Mouse (Mus musculus) liver, embryonic 16.5 days (tissue): ENCODE measurements around the gene C2cd5. TPM values are rescaled to one million over a fixed set of nuclear protein-coding genes. Genes with fewer than 3 reads are reported as not detected.

Experiments used
- ATAC-seq: fragments of 200-750 bp; cut with Nextera tagmentation; 2 replicates; pipeline ENCODE4 v1.8.0; 2017; ENCODE audit warnings: low read depth, mild to moderate bottlenecking, moderate number of reproducible peaks, moderate library complexity
- H3K27ac ChIP-seq: fragments of 300-500 bp; sonication (generic); 2 replicates; pipeline ENCODE4 v1.5.1; 2014; ENCODE audit warnings: mild to moderate bottlenecking, low read length
- H3K27me3 ChIP-seq: fragments of 300-500 bp; sonication (generic); 2 replicates; pipeline ENCODE4 v1.6.1; 2014; ENCODE audit warnings: low read depth, low read length, mixed read lengths; ENCODE audit not compliant: control insufficient read depth, insufficient read depth
- H3K36me3 ChIP-seq: fragments of 300-500 bp; sonication (generic); 2 replicates; pipeline ENCODE4 v1.6.1; 2014; ENCODE audit warnings: mild to moderate bottlenecking; ENCODE audit not compliant: control insufficient read depth, insufficient read depth
- H3K4me1 ChIP-seq: fragments of 300-500 bp; sonication (generic); 2 replicates; pipeline ENCODE4 v1.6.1; 2014; ENCODE audit warnings: low read depth, low read length, mixed read lengths; ENCODE audit not compliant: control insufficient read depth
- H3K4me2 ChIP-seq: fragments of 300-500 bp; sonication (generic); 2 replicates; pipeline ENCODE4 v1.6.1; 2014; ENCODE audit warnings: low read depth, low read length, mixed read lengths
- H3K4me3 ChIP-seq: fragments of 300-500 bp; sonication (generic); 2 replicates; pipeline ENCODE4 v1.5.1; 2014; ENCODE audit warnings: low read depth, mild to moderate bottlenecking, low read length
- H3K9ac ChIP-seq: fragments of 300-500 bp; sonication (generic); 2 replicates; pipeline ENCODE4 v1.6.1; 2014; ENCODE audit warnings: low read depth, low read length
- H3K9me3 ChIP-seq: fragments of 300-500 bp; sonication (generic); replicated peaks from 2 replicates; pipeline ENCODE4 v1.6.1; 2016; ENCODE audit warnings: low read length; ENCODE audit not compliant: control insufficient read depth
- WGBS: fragments of 180-500 bp; shearing (Covaris S2); extraction: QIAGEN DNeasy Blood & Tissue Kit; methylation state at CpG from one replicate; pipeline ENCODE4 v1.1.7; 2014; ENCODE audit not compliant: insufficient replicate concordance; 5-methylcytosine and 5-hydroxymethylcytosine counted together
- polyA plus RNA-seq: library from polyadenylated mRNA; unstranded; fragments of >200 nt; fragmentation: Nextera tagmentation; extraction: Ambion mirVana; gene quantifications from 2 replicates; pipeline ENCODE4 v1.2.1, GENCODE M21; 2015

The C2cd5 gene
- polyA plus RNA-seq, 1 experiment from 2014 or later, result 18.5 TPM

- no peak overlapping the region for H3K27ac ChIP-seq
- peaks cover 28% of the 10 kb centered on the region for H3K36me3 ChIP-seq
These were observed 26.0 kb downstream of the C2cd5 start for GRCm38 (mm10) chr6:143073914-143074313.

GRCm38 (mm10) chr6:143073476-143073875, 26.5 kb downstream of the C2cd5 start:
- H3K9ac ChIP-seq, result no peak overlapping the region
- no peak overlapping the region for H3K4me3 ChIP-seq
- no peaks in the 10 kb centered on the region for H3K27me3 ChIP-seq
- no peak overlapping the region for H3K27ac ChIP-seq
- peaks cover 5% of the 10 kb centered on the region for H3K4me1 ChIP-seq
- H3K4me2 ChIP-seq, result no peak overlapping the region
- no peak for ATAC-seq
- no peaks in the 10 kb centered on the region for H3K9me3 ChIP-seq
- 87% methylated on average over 6 of the region's 6 CpGs for WGBS
- peaks cover 24% of the 10 kb centered on the region for H3K36me3 ChIP-seq

More at GRCm38 (mm10) chr6:143073914-143074313, 26.0 kb downstream of the C2cd5 start:
- H3K4me3 ChIP-seq, result no peak overlapping the region
- no peaks in the 10 kb centered on the region for H3K9me3 ChIP-seq
- ATAC-seq, result no peak
- H3K4me2 ChIP-seq, result no peak overlapping the region
- WGBS, result 88% methylated on average over 1 of the region's 1 CpGs
- H3K4me1 ChIP-seq, result peaks cover under 1% of the 10 kb centered on the region
- H3K9ac ChIP-seq, result no peak overlapping the region
- no peaks in the 10 kb centered on the region for H3K27me3 ChIP-seq

- no peak overlapping the region for H3K27ac ChIP-seq
- no peak overlapping the region for H3K4me2 ChIP-seq
- ATAC-seq, result no peak
- 47% methylated on average over 8 of the region's 8 CpGs for WGBS
- peaks cover 8% of the 10 kb centered on the region for H3K4me1 ChIP-seq
- H3K9me3 ChIP-seq, result no peaks in the 10 kb centered on the region
- H3K4me3 ChIP-seq, result no peak overlapping the region
- peaks cover 17% of the 10 kb centered on the region for H3K36me3 ChIP-seq
- no peak overlapping the region for H3K9ac ChIP-seq
- no peaks in the 10 kb centered on the region for H3K27me3 ChIP-seq
These were observed 27.4 kb downstream of the C2cd5 start for GRCm38 (mm10) chr6:143072412-143073014.

GRCm38 (mm10) chr6:143070736-143071135, 29.2 kb downstream of the C2cd5 start:
- peaks cover 14% of the 10 kb centered on the region for H3K4me1 ChIP-seq
- H3K4me3 ChIP-seq, result no peak overlapping the region
- H3K27ac ChIP-seq, result no peak overlapping the region
- H3K9me3 ChIP-seq, result no peaks in the 10 kb centered on the region
- WGBS, result 67% methylated on average over 9 of the region's 9 CpGs
- H3K36me3 ChIP-seq, result peaks cover 17% of the 10 kb centered on the region
- no peak overlapping the region for H3K9ac ChIP-seq
- ATAC-seq, result no peak
- no peaks in the 10 kb centered on the region for H3K27me3 ChIP-seq
- no peak overlapping the region for H3K4me2 ChIP-seq

GRCm38 (mm10) chr6:143070019-143070418, 29.9 kb downstream of the C2cd5 start:
- H3K4me2 ChIP-seq, result no peak overlapping the region
- 0 out of 2 replicates have a peak overlapping the region, but pooled peaks have one; percentile 6 for H3K27ac ChIP-seq
- no peak for ATAC-seq
- peaks cover 14% of the 10 kb centered on the region for H3K4me1 ChIP-seq
- H3K36me3 ChIP-seq, result peaks cover 15% of the 10 kb centered on the region
- no peak overlapping the region for H3K4me3 ChIP-seq
- H3K9me3 ChIP-seq, result no peaks in the 10 kb centered on the region
- no peak overlapping the region for H3K9ac ChIP-seq
- 70% methylated on average over 5 of the region's 5 CpGs for WGBS
- no peaks in the 10 kb centered on the region for H3K27me3 ChIP-seq

GRCm38 (mm10) chr6:143069606-143070005, 30.3 kb downstream of the C2cd5 start:
- 81% methylated on average over 8 of the region's 8 CpGs for WGBS
- no peak overlapping the region for H3K27ac ChIP-seq

GRCm38 (mm10) chr6:143068181-143068915, 31.6 kb downstream of the C2cd5 start:
- Histone ChIP-seq H3K9ac (peak overlapping the region; percentile 32), H3K27me3 (no peaks in the 10 kb centered on the region), H3K27ac (peak overlapping the region; percentile 89), H3K4me2 (peak overlapping the region; percentile 54), H3K9me3 (no peaks in the 10 kb centered on the region), H3K36me3 (peaks cover 8% of the 10 kb centered on the region), H3K4me3 (peak overlapping the region; percentile 21), H3K4me1 (peaks cover 21% of the 10 kb centered on the region)
- peak; percentile 97 for ATAC-seq
- WGBS, result 31% methylated on average over 9 of the region's 9 CpGs

More at GRCm38 (mm10) chr6:143069606-143070005, 30.3 kb downstream of the C2cd5 start:
- Histone ChIP-seq H3K9me3 (no peaks in the 10 kb centered on the region), H3K4me3 (no peak overlapping the region), H3K4me1 (peaks cover 14% of the 10 kb centered on the region), H3K36me3 (peaks cover 14% of the 10 kb centered on the region), H3K27me3 (no peaks in the 10 kb centered on the region), H3K4me2 (no peak overlapping the region), H3K9ac (no peak overlapping the region)
- no peak for ATAC-seq

GRCm38 (mm10) chr6:143067654-143068053, 32.3 kb downstream of the C2cd5 start:
- H3K9me3 ChIP-seq, result no peaks in the 10 kb centered on the region
- H3K4me2 ChIP-seq, result peak overlapping the region; percentile 15; the same call in 1 of the 2 replicates
- H3K27ac ChIP-seq, result peak overlapping the region; percentile 87
- H3K9ac ChIP-seq, result peak overlapping the region; percentile 31; the same call in 1 of the 2 replicates
- no peaks in the 10 kb centered on the region for H3K27me3 ChIP-seq
- WGBS, result 71% methylated on average over 3 of the region's 3 CpGs
- peak; percentile 32 for ATAC-seq
- H3K36me3 ChIP-seq, result peaks cover 4% of the 10 kb centered on the region
- H3K4me3 ChIP-seq, result no peak overlapping the region
- peaks cover 21% of the 10 kb centered on the region for H3K4me1 ChIP-seq

- Histone ChIP-seq H3K4me3 (no peak overlapping the region), H3K36me3 (peaks cover 4% of the 10 kb centered on the region), H3K4me2 (no peak overlapping the region), H3K4me1 (peaks cover 21% of the 10 kb centered on the region), H3K9me3 (no peaks in the 10 kb centered on the region), H3K27ac (no peak overlapping the region), H3K9ac (peak overlapping the region; percentile 47; the same call in 1 of the 2 replicates), H3K27me3 (no peaks in the 10 kb centered on the region)
- no peak for ATAC-seq
- 41% methylated on average over 9 of the region's 9 CpGs for whole genome bisulfite sequencing
These were observed 33.1 kb downstream of the C2cd5 start for GRCm38 (mm10) chr6:143066859-143067258.
